Mouse (Mus musculus) C2C12 (cell line): ENCODE measurements around the gene Maats1. TPM values are rescaled to one million over a fixed set of nuclear protein-coding genes. Genes with fewer than 3 reads are reported as not detected.

Experiments used
- H3K27me3 ChIP-seq: one replicate; pipeline ENCODE4 v1.6.1; 2011; ENCODE audit not compliant: control insufficient read depth, insufficient read depth, insufficient read length
- H3K36me3 ChIP-seq: one replicate; pipeline ENCODE4 v1.6.1; 2011; ENCODE audit not compliant: control insufficient read depth, insufficient read depth
- H3K4me3 ChIP-seq: one replicate; pipeline ENCODE4 v1.5.1; 2011; ENCODE audit warnings: mild to moderate bottlenecking, control low read depth; ENCODE audit not compliant: poor library complexity, insufficient read depth, severe bottlenecking
- H3K79me2 ChIP-seq: one replicate; pipeline ENCODE4 v1.6.1; 2011; ENCODE audit not compliant: control insufficient read depth, insufficient read depth
- H3K79me3 ChIP-seq: one replicate; pipeline ENCODE4 v1.6.1; 2011; ENCODE audit warnings: low read depth, control low read depth
- H3ac ChIP-seq: one replicate; pipeline ENCODE3; 2011; ENCODE audit warnings: low read depth; ENCODE audit not compliant: control insufficient read depth, insufficient read length
- CEBPB ChIP-seq: IDR thresholded peaks from one replicate; pipeline ENCODE4 v1.6.1; 2011; ENCODE audit warnings: low read depth, mild to moderate bottlenecking, control low read depth, moderate library complexity
- CTCF ChIP-seq: IDR thresholded peaks from one replicate; pipeline ENCODE4 v1.5.1; 2011; ENCODE audit not compliant: control insufficient read depth, insufficient read depth, insufficient read length
- FOSL1 ChIP-seq: IDR thresholded peaks from one replicate; pipeline ENCODE4 v1.8.0; 2011; ENCODE audit warnings: mild to moderate bottlenecking, low read length; ENCODE audit not compliant: poor library complexity, insufficient read depth, severe bottlenecking
- MAX ChIP-seq: IDR thresholded peaks from one replicate; pipeline ENCODE4 v1.6.1; 2011; ENCODE audit warnings: mild to moderate bottlenecking, control low read depth
- MYOD1 ChIP-seq: IDR thresholded peaks from one replicate; pipeline ENCODE4 v1.6.1; 2011; ENCODE audit warnings: low read depth; ENCODE audit not compliant: control insufficient read depth, insufficient read length
- MYOG ChIP-seq: IDR thresholded peaks from one replicate; pipeline ENCODE4 v1.6.1; 2011; ENCODE audit not compliant: control insufficient read depth, insufficient read length; ENCODE audit errors: extremely low read depth
- USF1 ChIP-seq: IDR thresholded peaks from one replicate; pipeline ENCODE4 v1.6.1; 2011; ENCODE audit warnings: low read depth, mild to moderate bottlenecking, control low read depth, moderate library complexity
- polyA plus RNA-seq: library from polyadenylated mRNA; unstranded; fragments of >200 nt; fragmentation: generic; extraction: Trizol; gene quantifications from one replicate; pipeline ENCODE4 v1.2.1, GENCODE M21; 2012; ENCODE audit warnings: missing spikeins

Maats1 gene
- polyA plus RNA-seq, 1 experiment, result 0.61 TPM

GRCm38 (mm10) chr16:38353642-38354041 lies 11.7 kb upstream of the Maats1 start:
- no peak overlapping the region for H3ac ChIP-seq
- peaks cover 43% of the 10 kb centered on the region for H3K36me3 ChIP-seq
- H3K79me2 ChIP-seq, result peaks cover 19% of the 10 kb centered on the region
- H3K79me3 ChIP-seq, result peaks cover 5% of the 10 kb centered on the region
- no peaks in the 10 kb centered on the region for H3K27me3 ChIP-seq
- H3K4me3 ChIP-seq, result no peak overlapping the region
- TF ChIP-seq FOSL1 (no peak), CEBPB (no peak), USF1 (no peak), MYOD1 (no peak)

- Histone ChIP-seq H3K79me2 (peaks cover 27% of the 10 kb centered on the region), H3K79me3 (peaks cover 12% of the 10 kb centered on the region), H3ac (no peak overlapping the region), H3K27me3 (no peaks in the 10 kb centered on the region), H3K4me3 (no peak overlapping the region), H3K36me3 (peaks cover 50% of the 10 kb centered on the region)
- no peak for TF ChIP-seq CTCF
- TF ChIP-seq USF1, result no peak
- no peak for TF ChIP-seq MAX
- no peak for TF ChIP-seq FOSL1
- TF ChIP-seq MYOG, result no peak
- no peak for TF ChIP-seq MYOD1
- no peak for TF ChIP-seq CEBPB
Measured at GRCm38 (mm10) chr16:38352851-38353250, 10.9 kb upstream of the Maats1 start.

GRCm38 (mm10) chr16:38352031-38352430 lies 10.1 kb upstream of the Maats1 start:
- H3K27me3 ChIP-seq, result no peaks in the 10 kb centered on the region
- H3K79me3 ChIP-seq, result peaks cover 20% of the 10 kb centered on the region
- no peak overlapping the region for H3ac ChIP-seq
- H3K4me3 ChIP-seq, result no peak overlapping the region
- H3K79me2 ChIP-seq, result peaks cover 35% of the 10 kb centered on the region
- TF ChIP-seq FOSL1 (no peak), CTCF (no peak), USF1 (no peak), MYOD1 (no peak), MAX (no peak), CEBPB (no peak), MYOG (no peak)
- H3K36me3 ChIP-seq, result peaks cover 50% of the 10 kb centered on the region

- Histone ChIP-seq H3ac (no peak overlapping the region), H3K79me3 (peaks cover 20% of the 10 kb centered on the region), H3K36me3 (peaks cover 50% of the 10 kb centered on the region), H3K79me2 (peaks cover 37% of the 10 kb centered on the region), H3K4me3 (no peak overlapping the region), H3K27me3 (no peaks in the 10 kb centered on the region)
- no peak for TF ChIP-seq CTCF
- TF ChIP-seq MYOD1, result no peak
Measured at GRCm38 (mm10) chr16:38350939-38351338, 9.0 kb upstream of the Maats1 start.

GRCm38 (mm10) chr16:38350361-38350855 lies 8.5 kb upstream of the Maats1 start:
- no peak overlapping the region for H3ac ChIP-seq
- H3K79me2 ChIP-seq, result peaks cover 37% of the 10 kb centered on the region
- H3K4me3 ChIP-seq, result no peak overlapping the region
- peaks cover 50% of the 10 kb centered on the region for H3K36me3 ChIP-seq
- no peaks in the 10 kb centered on the region for H3K27me3 ChIP-seq
- H3K79me3 ChIP-seq, result peaks cover 20% of the 10 kb centered on the region
- no peak for TF ChIP-seq MAX
- no peak for TF ChIP-seq FOSL1
- TF ChIP-seq CEBPB, result no peak
- no peak for TF ChIP-seq CTCF
- no peak for TF ChIP-seq MYOD1
- no peak for TF ChIP-seq USF1
- TF ChIP-seq MYOG, result no peak

- H3K4me3 ChIP-seq, result no peak overlapping the region
- TF ChIP-seq MYOG, result no peak
- TF ChIP-seq CEBPB, result no peak
- TF ChIP-seq CTCF, result no peak
- no peak for TF ChIP-seq MAX
- no peak for TF ChIP-seq USF1
- H3K79me3 ChIP-seq, result peaks cover 20% of the 10 kb centered on the region
- no peaks in the 10 kb centered on the region for H3K27me3 ChIP-seq
- H3K79me2 ChIP-seq, result peaks cover 37% of the 10 kb centered on the region
- peaks cover 50% of the 10 kb centered on the region for H3K36me3 ChIP-seq
- H3ac ChIP-seq, result no peak overlapping the region
Measured at GRCm38 (mm10) chr16:38349881-38350280, 7.9 kb upstream of the Maats1 start.
